Mouse (Mus musculus) hematopoietic stem cell, adult 5-6 weeks (primary cell): ENCODE measurements at regions not wholly inside any gene's neighbourhood (a gene's known extent, or its start where the extent isn't known, plus 50 kb on each side); places are given as distances from the start of the nearest gene placed in this dataset.
A peak's percentile ranks its signal among the peaks of the same experiment; 100 is the strongest.

Experiments used
- ATAC-seq, 2 experiments: fragments of 125-278 bp in 1 of 2; replicated peaks in 1 of 2; 2 replicates each; pipeline ENCODE4 v1.8.0; 2016 to 2017; ENCODE audit warnings: inconsistent platforms in 2 of 2, mild to moderate bottlenecking in 2 of 2, moderate number of reproducible peaks in 2 of 2, low read depth in 1 of 2, moderate TSS enrichment in 1 of 2; ENCODE audit not compliant: low FRiP score in 2 of 2, poor library complexity in 2 of 2, severe bottlenecking in 2 of 2, insufficient read depth in 1 of 2, low TSS enrichment in 1 of 2

- no peak for ATAC-seq
These were observed 57.6 kb upstream of the Exoc6 start for GRCm38 (mm10) chr19:37492572-37492971.

GRCm38 (mm10) chr19:37493378-37493777, 56.8 kb upstream of the Exoc6 start:
- ATAC-seq, result no peak

- peak; percentile 35 to 55 for ATAC-seq
These were observed 56.2 kb upstream of the Exoc6 start for GRCm38 (mm10) chr19:37493921-37494485.

- ATAC-seq, result no peak
These were observed 55.4 kb upstream of the Exoc6 start for GRCm38 (mm10) chr19:37494806-37495205.

- ATAC-seq, result peak; percentile 78 to 83
These were observed 54.6 kb upstream of the Exoc6 start for GRCm38 (mm10) chr19:37495319-37496270.

- ATAC-seq, result no peak
These were observed 53.5 kb upstream of the Exoc6 start for GRCm38 (mm10) chr19:37496759-37497158.

GRCm38 (mm10) chr19:37497161-37497560, 53.1 kb upstream of the Exoc6 start:
- ATAC-seq, result no peak

GRCm38 (mm10) chr19:37498438-37498837, 51.8 kb upstream of the Exoc6 start:
- ATAC-seq, result no peak
